Mouse (Mus musculus): Measurements from ENCODE around the gene Atp5j2.
"Not testable (repeated sequence)": the region's sequence is repeated elsewhere in the genome, so short reads cannot be mapped to it uniquely, and the experiment has no call there.

The Atp5j2 gene

GRCm38 (mm10) chr5:145191962-145192361, at the start of gene Atp5j2:
Gene Atp5j2 (minus strand): TSS chr5:145192062.
- DNase-seq (ENCODE audit: low spot score) = no peak

GRCm38 (mm10) chr5:145234636-145235035, 42.8 kb upstream of the Atp5j2 start:
- peak; percentile 45 for DNase-seq (ENCODE audit: low spot score)

- DNase-seq (ENCODE audit: low spot score) = no peak
Observed at GRCm38 (mm10) chr5:145231893-145232411, 40.1 kb upstream of the Atp5j2 start.

GRCm38 (mm10) chr5:145231367-145231871, 39.6 kb upstream of the Atp5j2 start, which contains the start of gene Zfp655:
Gene Zfp655 (plus strand): TSS chr5:145231715.
- DNase-seq (ENCODE audit: low spot score) = peak; percentile 99

- DNase-seq (ENCODE audit: low spot score) = no peak
Observed at GRCm38 (mm10) chr5:145230641-145231040, 38.8 kb upstream of the Atp5j2 start.

GRCm38 (mm10) chr5:145229283-145229682, 37.4 kb upstream of the Atp5j2 start:
- DNase-seq (ENCODE audit: low spot score) = not testable (repeated sequence)

- DNase-seq (ENCODE audit: low spot score) = no peak
Observed at GRCm38 (mm10) chr5:145226453-145226852, 34.6 kb upstream of the Atp5j2 start.

- no peak for DNase-seq (ENCODE audit: low spot score)
Observed at GRCm38 (mm10) chr5:145223395-145223794, 31.5 kb upstream of the Atp5j2 start.

GRCm38 (mm10) chr5:145222840-145223239, 31.0 kb upstream of the Atp5j2 start:
- DNase-seq (ENCODE audit: low spot score) = no peak

- no peak for DNase-seq (ENCODE audit: low spot score)
Observed at GRCm38 (mm10) chr5:145219981-145220380, 28.1 kb upstream of the Atp5j2 start.

- no peak for DNase-seq (ENCODE audit: low spot score)
Observed at GRCm38 (mm10) chr5:145218671-145219070, 26.8 kb upstream of the Atp5j2 start.

- no peak for DNase-seq (ENCODE audit: low spot score)
Observed at GRCm38 (mm10) chr5:145218206-145218605, 26.3 kb upstream of the Atp5j2 start.

GRCm38 (mm10) chr5:145217746-145218145, 25.9 kb upstream of the Atp5j2 start:
- DNase-seq (ENCODE audit: low spot score) = no peak

GRCm38 (mm10) chr5:145214679-145215078, 22.8 kb upstream of the Atp5j2 start:
- no peak for DNase-seq (ENCODE audit: low spot score)

GRCm38 (mm10) chr5:145213505-145213904, 21.6 kb upstream of the Atp5j2 start:
- DNase-seq (ENCODE audit: low spot score) = no peak

- no peak for DNase-seq (ENCODE audit: low spot score)
Observed at GRCm38 (mm10) chr5:145212216-145212615, 20.4 kb upstream of the Atp5j2 start.

- no peak for DNase-seq (ENCODE audit: low spot score)
Observed at GRCm38 (mm10) chr5:145211340-145211739, 19.5 kb upstream of the Atp5j2 start.

- DNase-seq (ENCODE audit: low spot score) = not testable (repeated sequence)
Observed at GRCm38 (mm10) chr5:145208391-145208790, 16.5 kb upstream of the Atp5j2 start.

- DNase-seq (ENCODE audit: low spot score) = no peak
Observed at GRCm38 (mm10) chr5:145207954-145208353, 16.1 kb upstream of the Atp5j2 start.

- DNase-seq (ENCODE audit: low spot score) = no peak
Observed at GRCm38 (mm10) chr5:145207385-145207784, 15.5 kb upstream of the Atp5j2 start.

- DNase-seq (ENCODE audit: low spot score) = no peak
Observed at GRCm38 (mm10) chr5:145205041-145205440, 13.2 kb upstream of the Atp5j2 start.

GRCm38 (mm10) chr5:145203936-145204691, 12.3 kb upstream of the Atp5j2 start, which contains the start of gene Zkscan5:
Gene Zkscan5 (plus strand): TSS chr5:145204562.
- DNase-seq (ENCODE audit: low spot score) = peak; percentile 97

GRCm38 (mm10) chr5:145202446-145202845, 10.6 kb upstream of the Atp5j2 start:
- no peak for DNase-seq (ENCODE audit: low spot score)
